Mouse (Mus musculus) 3134 (cell line): ENCODE data around the gene Trim47.

Experiments used
- DNase-seq: peaks from one replicate; pipeline ENCODE4 v3.0.0-alpha.2; 2011; ENCODE audit warnings: low spot score; ENCODE audit not compliant: insufficient read length; ENCODE audit errors: extremely low read depth

Trim47 gene

GRCm38 (mm10) chr11:116091591-116091990, 35.4 kb downstream of the Trim47 start:
- DNase-seq, result no peak

- no peak for DNase-seq
Observed at GRCm38 (mm10) chr11:116089545-116089944, 37.5 kb downstream of the Trim47 start.

GRCm38 (mm10) chr11:116088741-116089394, 38.1 kb downstream of the Trim47 start:
- no peak for DNase-seq

GRCm38 (mm10) chr11:116088188-116088587, 38.8 kb downstream of the Trim47 start:
- DNase-seq, result no peak

- peak; percentile 83 for DNase-seq
Observed at GRCm38 (mm10) chr11:116087194-116088130, 39.5 kb downstream of the Trim47 start.

- peak; percentile 97 for DNase-seq
Observed at GRCm38 (mm10) chr11:116086258-116087193, 40.5 kb downstream of the Trim47 start, which contains the start of gene Wbp2. Gene Wbp2, minus strand, starts transcription at chr11:116086995.

GRCm38 (mm10) chr11:116084166-116084565, 42.8 kb downstream of the Trim47 start:
- DNase-seq, result no peak

GRCm38 (mm10) chr11:116083096-116083672, 43.8 kb downstream of the Trim47 start:
- no peak for DNase-seq

GRCm38 (mm10) chr11:116081081-116081480, 45.9 kb downstream of the Trim47 start:
- DNase-seq, result no peak

- peak; percentile 73 for DNase-seq
Observed at GRCm38 (mm10) chr11:116079511-116079910, 47.5 kb downstream of the Trim47 start.

- DNase-seq, result no peak
Observed at GRCm38 (mm10) chr11:116078676-116079320, 48.2 kb downstream of the Trim47 start.

- DNase-seq, result peak; percentile 79
Observed at GRCm38 (mm10) chr11:116078221-116078620, 48.8 kb downstream of the Trim47 start.

GRCm38 (mm10) chr11:116077446-116078204, 49.4 kb downstream of the Trim47 start, which contains the start of gene Unc13d:
Gene Unc13d, minus strand, starts transcription at chr11:116077961.
- peak; percentile 78 for DNase-seq

GRCm38 (mm10) chr11:116076836-116077235, 50.2 kb downstream of the Trim47 start:
- DNase-seq, result no peak

GRCm38 (mm10) chr11:116076266-116076540, 50.8 kb downstream of the Trim47 start:
- no peak for DNase-seq

GRCm38 (mm10) chr11:116075539-116076265, 51.3 kb downstream of the Trim47 start:
- no peak for DNase-seq

- DNase-seq, result no peak
Observed at GRCm38 (mm10) chr11:116074436-116074991, 52.5 kb downstream of the Trim47 start.

GRCm38 (mm10) chr11:116072608-116073007, 54.4 kb downstream of the Trim47 start:
- peak; percentile 65 for DNase-seq
